Mouse (Mus musculus) liver, adult 2 months (tissue): ENCODE results near the gene Mad2l2. TPM values are rescaled to one million over a fixed set of nuclear protein-coding genes. Genes with fewer than 3 reads are reported as not detected.
A peak's percentile ranks its signal among the peaks of the same experiment; 100 is the strongest.

Experiments
- DNase-seq: peaks from one replicate; pipeline ENCODE4 v3.0.0-alpha.2; 2011; ENCODE audit warnings: low read depth, low spot score; ENCODE audit errors: extremely low read depth
- H3K27ac ChIP-seq: fragments of 200-500 bp; replicated peaks from 2 replicates; pipeline ENCODE4 v1.5.1; 2012; ENCODE audit warnings: low read depth, mild to moderate bottlenecking, control low read depth, inconsistent platforms, low read length; ENCODE audit not compliant: insufficient read depth
- H3K27me3 ChIP-seq: fragments of 200-500 bp; 2 replicates; pipeline ENCODE4 v1.6.1; 2012; ENCODE audit warnings: mild to moderate bottlenecking, moderate library complexity, low read length, inconsistent platforms; ENCODE audit not compliant: control insufficient read depth, insufficient read depth
- H3K36me3 ChIP-seq: fragments of 200-500 bp; 2 replicates; pipeline ENCODE4 v1.6.1; 2012; ENCODE audit warnings: low read length, inconsistent platforms; ENCODE audit not compliant: control insufficient read depth, insufficient read depth
- H3K4me1 ChIP-seq: fragments of 200-500 bp; 2 replicates; pipeline ENCODE4 v1.6.1; 2011; ENCODE audit warnings: low read length; ENCODE audit not compliant: control insufficient read depth, insufficient read depth
- H3K4me3 ChIP-seq: fragments of 200-500 bp; 2 replicates; pipeline ENCODE4 v1.5.1; 2011; ENCODE audit warnings: low read depth, mild to moderate bottlenecking, control low read depth, low read length, moderate library complexity; ENCODE audit not compliant: insufficient read depth
- H3K79me2 ChIP-seq: fragments of 200-500 bp; 2 replicates; pipeline ENCODE4 v1.6.1; 2012; ENCODE audit warnings: inconsistent platforms, mild to moderate bottlenecking, low read length, moderate library complexity; ENCODE audit not compliant: control insufficient read depth, insufficient read depth
- H3K9ac ChIP-seq: fragments of 200-500 bp; 2 replicates; pipeline ENCODE4 v1.6.1; 2012; ENCODE audit warnings: low read depth, mild to moderate bottlenecking, control low read depth, inconsistent platforms, low read length
- CTCF ChIP-seq: fragments of 200-500 bp; IDR thresholded peaks from 2 replicates; pipeline ENCODE4 v1.5.1; 2011; ENCODE audit warnings: low read depth, low read length, control low read depth
- POLR2A ChIP-seq: fragments of 200-500 bp; IDR thresholded peaks from 2 replicates; pipeline ENCODE4 v1.6.1; 2011; ENCODE audit warnings: low read length, control low read depth; ENCODE audit not compliant: insufficient read depth; ENCODE audit errors: extremely low read depth
- WGBS: fragments of 180-500 bp; shearing (Covaris S2); methylation state at CpG from one replicate; pipeline ENCODE4 v1.1.7; 2018; 5-methylcytosine and 5-hydroxymethylcytosine counted together
- polyA plus RNA-seq: library from polyadenylated mRNA; depleted of rRNA; stranded (reverse); fragments of >200 nt; gene quantifications from 2 replicates; pipeline ENCODE4 v1.2.3, GENCODE M21; 2012
- total RNA-seq: library from RNA; depleted of rRNA; stranded (reverse); fragments of >200 nt; gene quantifications from 2 replicates; pipeline ENCODE4 v1.2.3, GENCODE M21; 2014

Gene Mad2l2
- total and polyA plus RNA-seq, 2 experiments: 8.9 to 49.6 TPM

DNA sequence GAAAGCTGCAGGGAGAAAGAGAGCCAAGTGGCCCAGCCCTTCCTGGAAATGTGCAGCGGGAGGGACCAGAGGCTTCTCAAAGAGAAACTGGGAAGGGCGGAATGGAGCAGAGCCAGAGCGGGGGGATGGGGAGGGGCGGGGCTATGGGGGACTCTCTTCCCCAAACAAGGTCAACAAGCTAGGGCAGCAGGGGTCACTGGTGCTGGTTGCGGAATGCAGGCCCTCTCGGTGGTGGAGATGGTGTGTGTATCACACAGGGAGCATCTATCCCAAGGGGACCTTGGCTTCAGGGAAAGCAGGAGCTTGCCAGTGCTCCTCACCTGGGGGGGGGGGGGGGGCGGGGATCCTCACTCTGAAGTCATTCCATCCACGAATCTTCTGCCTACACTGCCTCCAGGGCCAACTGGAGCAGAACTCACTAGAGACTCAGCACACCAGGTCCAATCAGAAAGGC, 45.9 kb upstream of the Mad2l2 start:
- no peaks in the 10 kb centered on the region for H3K4me1 ChIP-seq
- H3K36me3 ChIP-seq: no peaks in the 10 kb centered on the region
- TF ChIP-seq CTCF: no peak
- TF ChIP-seq POLR2A: no peak
- H3K9ac ChIP-seq: no peak overlapping the region
- H3K79me2 ChIP-seq: no peaks in the 10 kb centered on the region
- H3K27me3 ChIP-seq: no peaks in the 10 kb centered on the region
- 33% methylated on average over 8 of the region's 8 CpGs for WGBS
- H3K27ac ChIP-seq: peak overlapping the region; percentile 30
- DNase-seq: peak; percentile 16
- no peak overlapping the region for H3K4me3 ChIP-seq

- peak; percentile 17 for DNase-seq
- peak overlapping the region; percentile 37 for H3K27ac ChIP-seq
Observed at GRCm38 (mm10) chr4:148085131-148085906, 44.9 kb upstream of the Mad2l2 start.

GRCm38 (mm10) chr4:148085907-148086305, 44.3 kb upstream of the Mad2l2 start:
- H3K79me2 ChIP-seq: no peaks in the 10 kb centered on the region
- no peaks in the 10 kb centered on the region for H3K36me3 ChIP-seq
- no peak for DNase-seq
- H3K27ac ChIP-seq: peak overlapping the region; percentile 37; the same call in 1 of the 2 replicates
- H3K4me1 ChIP-seq: no peaks in the 10 kb centered on the region
- H3K9ac ChIP-seq: no peak overlapping the region
- WGBS: 84% methylated on average over 3 of the region's 3 CpGs
- TF ChIP-seq CTCF (no peak), POLR2A (no peak)
- H3K27me3 ChIP-seq: no peaks in the 10 kb centered on the region
- no peak overlapping the region for H3K4me3 ChIP-seq

More at GRCm38 (mm10) chr4:148085131-148085906, 44.9 kb upstream of the Mad2l2 start:
- Histone ChIP-seq H3K4me1 (no peaks in the 10 kb centered on the region), H3K27me3 (no peaks in the 10 kb centered on the region), H3K4me3 (no peak overlapping the region), H3K36me3 (no peaks in the 10 kb centered on the region), H3K9ac (no peak overlapping the region), H3K79me2 (no peaks in the 10 kb centered on the region)
- WGBS: 60% methylated on average over 10 of the region's 10 CpGs
- TF ChIP-seq POLR2A: no peak
- TF ChIP-seq CTCF: no peak

DNA sequence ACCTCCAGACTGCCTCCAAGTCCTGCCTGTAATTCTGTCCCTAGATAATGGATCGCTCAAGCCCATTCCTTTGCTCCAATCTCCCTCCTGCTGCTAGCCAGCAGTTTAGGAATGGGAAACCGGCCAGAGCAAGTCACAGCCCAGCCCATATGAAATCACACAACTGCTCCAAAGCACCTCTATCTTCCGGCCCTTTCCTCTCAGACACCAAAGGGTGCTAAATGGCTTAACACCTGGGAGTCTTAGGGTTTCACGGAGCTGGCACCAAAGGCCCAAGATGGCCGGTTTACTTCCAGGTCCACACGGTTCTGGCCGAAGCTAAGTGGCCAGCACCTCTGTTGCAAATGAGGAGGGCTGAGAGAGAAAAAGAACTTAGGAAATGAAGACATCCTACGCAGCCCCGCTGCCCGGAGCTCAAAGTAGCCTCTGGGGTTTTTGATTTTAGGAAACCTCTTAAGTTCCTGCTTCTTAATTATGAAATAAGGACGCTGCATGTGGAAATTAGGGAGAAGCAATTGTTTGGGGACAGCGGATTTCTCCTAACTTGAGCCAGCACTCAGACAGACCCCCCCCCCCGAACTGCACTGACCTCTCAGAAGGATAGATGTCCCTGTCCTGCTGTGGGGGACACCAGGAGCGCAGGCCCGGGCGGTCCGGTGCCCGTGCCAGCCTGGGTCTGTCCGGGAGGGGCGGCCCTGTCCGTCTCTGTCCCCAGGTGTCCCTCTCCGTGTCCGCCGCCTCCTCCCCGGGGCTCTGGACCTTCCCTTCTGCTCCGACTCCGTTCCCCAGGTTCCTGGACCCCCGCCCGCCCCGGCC, 42.9 kb upstream of the Mad2l2 start:
- H3K4me3 ChIP-seq: peak overlapping the region; percentile 71
- no peaks in the 10 kb centered on the region for H3K79me2 ChIP-seq
- H3K9ac ChIP-seq: peak overlapping the region; percentile 78
- H3K27me3 ChIP-seq: no peaks in the 10 kb centered on the region
- H3K27ac ChIP-seq: peak overlapping the region; percentile 43
- no peaks in the 10 kb centered on the region for H3K36me3 ChIP-seq
- DNase-seq: no peak
- TF ChIP-seq CTCF (no peak), POLR2A (no peak)
- H3K4me1 ChIP-seq: no peaks in the 10 kb centered on the region
- WGBS: 30% methylated on average over 30 of the region's 30 CpGs

GRCm38 (mm10) chr4:148087907-148088527, 42.2 kb upstream of the Mad2l2 start, which contains the start of gene Agtrap:
Agtrap (minus strand) TSS chr4:148088031.
- Histone ChIP-seq H3K27ac (peak within 1 kb of the TSS; percentile 43), H3K79me2 (no peaks in the 10 kb centered on the region), H3K9ac (peak within 1 kb of the TSS; percentile 78), H3K4me1 (no peaks in the 10 kb centered on the region), H3K4me3 (peak within 1 kb of the TSS; percentile 71), H3K36me3 (no peaks in the 10 kb centered on the region), H3K27me3 (no peaks in the 10 kb centered on the region)
- WGBS: 10% methylated on average over 34 of the region's 34 CpGs
- TF ChIP-seq POLR2A: no peak
- TF ChIP-seq CTCF: no peak
- DNase-seq: peak; percentile 70

GRCm38 (mm10) chr4:148089166-148089565, 41.0 kb upstream of the Mad2l2 start:
- no peak for DNase-seq
- WGBS: 87% methylated on average over 4 of the region's 4 CpGs
- no peak for TF ChIP-seq CTCF
- no peak for TF ChIP-seq POLR2A
- Histone ChIP-seq H3K36me3 (no peaks in the 10 kb centered on the region), H3K4me1 (no peaks in the 10 kb centered on the region), H3K4me3 (no peak overlapping the region), H3K27ac (no peak overlapping the region), H3K79me2 (no peaks in the 10 kb centered on the region), H3K27me3 (no peaks in the 10 kb centered on the region), H3K9ac (no peak overlapping the region)
